Mouse (Mus musculus) adrenal gland, postnatal 10 days (tissue): ENCODE measurements around the gene Cdh3. TPM values are rescaled to one million over a fixed set of nuclear protein-coding genes. Genes with fewer than 3 reads are reported as not detected.

Experiments used
- DNase-seq: peaks from one replicate; pipeline ENCODE4 v3.0.0; 2021; ENCODE audit warnings: mixed read lengths
- total RNA-seq, 2 experiments: library from RNA; stranded (reverse); gene quantifications; 2 replicates each; pipeline ENCODE4 v1.2.3; 2021

Cdh3 gene
- total RNA-seq, 2 experiments from 2014 or later, result 1.1 TPM

DNA sequence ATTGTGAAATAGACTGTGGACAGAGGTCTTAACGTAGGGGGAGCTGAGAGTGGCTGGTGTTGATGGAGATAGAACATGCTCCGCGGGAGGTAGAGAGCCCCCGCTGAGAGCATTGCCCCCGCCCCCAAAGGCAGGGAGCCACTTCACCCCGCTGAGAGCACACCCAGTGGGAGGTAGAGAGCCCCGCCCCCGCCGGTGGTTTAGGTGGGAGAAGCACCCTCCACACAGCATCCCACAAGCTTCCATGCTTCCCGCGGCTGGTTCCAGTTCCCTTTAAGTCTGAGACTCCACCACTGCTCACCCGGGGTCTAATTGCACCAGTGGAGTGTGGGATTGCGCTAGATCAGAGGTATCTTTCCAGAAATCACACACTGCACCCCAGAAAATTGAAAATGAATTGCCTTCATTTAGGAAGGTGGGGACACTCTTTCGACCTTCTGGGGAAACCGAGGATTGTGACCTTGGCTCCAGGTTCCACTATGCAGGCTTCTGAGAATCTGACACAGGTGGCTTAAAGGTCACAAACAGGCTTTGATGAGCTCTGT, 96.0 kb downstream of the Cdh3 start:
- DNase-seq, result no peak

Other genes with a start within 250 kb of the Cdh3 start
- 10 to 100 TPM in 1 of 2 experiments, 1 to 10 TPM in 1; 9.9 to 12.6 TPM for gene Smpd3, start 172.9 kb upstream of the Cdh3 start, total RNA-seq
- 1 to 10 TPM; 5.9 to 9.1 TPM for gene Zfp90, start 95.6 kb upstream of the Cdh3 start, total RNA-seq
- gene 6030452D12Rik, start 10.4 kb upstream of the Cdh3 start, total RNA-seq, result not detected
- gene Gm10073, start 62.6 kb downstream of the Cdh3 start, total RNA-seq, result 100 to 1,000 TPM; 131 to 143 TPM
- gene Cdh1, start 92.5 kb downstream of the Cdh3 start, total RNA-seq, result 1 to 10 TPM; 4.1 to 8.1 TPM
- gene Tango6, start 172.2 kb downstream of the Cdh3 start, total RNA-seq, result 10 to 100 TPM in 1 of 2 experiments, 1 to 10 TPM in 1; 7.9 to 10.7 TPM